Mouse (Mus musculus) testis, adult 2 months (tissue): ENCODE measurements at regions not wholly inside any gene's neighbourhood (a gene's known extent, or its start where the extent isn't known, plus 50 kb on each side); places are given as distances from the start of the nearest gene placed in this dataset.
"Not testable (repeated sequence)": the region's sequence is repeated elsewhere in the genome, so short reads cannot be mapped to it uniquely, and the experiment has no call there.

Source experiments
- CTCF ChIP-seq: fragments of 200-500 bp; IDR thresholded peaks from 2 replicates; pipeline ENCODE4 v1.5.1; 2012; ENCODE audit warnings: low read depth, mild to moderate bottlenecking, inconsistent platforms, low read length, moderate library complexity; ENCODE audit not compliant: control insufficient read depth, insufficient read depth, insufficient replicate concordance
- POLR2A ChIP-seq: fragments of 200-500 bp; IDR thresholded peaks from 2 replicates; pipeline ENCODE4 v1.6.1; 2012; ENCODE audit warnings: low read depth, mild to moderate bottlenecking, inconsistent platforms, low read length, moderate library complexity; ENCODE audit not compliant: control insufficient read depth

DNA sequence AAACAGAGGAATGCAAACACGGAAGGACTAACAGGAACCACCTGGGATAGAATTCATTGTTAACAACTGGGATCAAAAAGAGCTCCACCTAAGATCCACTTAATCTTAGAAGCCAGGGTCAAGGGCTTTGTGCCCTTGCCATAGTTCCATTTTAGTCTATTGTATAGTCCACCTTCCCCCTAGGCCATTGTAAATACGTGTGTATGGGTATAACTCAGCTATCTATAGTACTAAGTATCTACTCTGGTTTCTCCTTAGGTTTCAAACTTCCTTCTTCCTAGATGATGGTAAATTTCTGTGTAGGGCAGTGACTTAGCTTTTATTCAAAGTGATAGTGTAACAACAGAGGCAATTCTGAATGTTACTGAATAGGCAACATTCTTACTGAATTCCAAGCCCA, 57.3 kb upstream of the Cobl start:
- TF ChIP-seq CTCF, POLR2A: not testable (repeated sequence)
